Mouse (Mus musculus) B cell, adult 67 days (primary cell): Measurements from ENCODE around the gene Lsm14b. TPM values are rescaled to one million over a fixed set of nuclear protein-coding genes. Genes with fewer than 3 reads are reported as not detected.

Experiments
- total RNA-seq, 2 experiments: library from RNA; stranded (reverse); gene quantifications; 4 replicates each; pipeline ENCODE4 v1.2.4; 2023

The Lsm14b gene
- 10 to 100 TPM; 36.0 to 38.7 TPM for total RNA-seq

GRCm38 (mm10) chr2:180024401-180025098 is at the start of gene Lsm14b:
TSS of gene Lsm14b (plus strand) at chr2:180024987.

GRCm38 (mm10) chr2:179976628-179977343 is 48.0 kb upstream of the Lsm14b start, which contains the start of gene Taf4:
TSS of gene Taf4 (minus strand) at chr2:179976646.

GRCm38 (mm10) chr2:180042256-180042857 is 17.6 kb downstream of the Lsm14b start, which contains the start of the genes Psma7 and Ss18l1:
TSS of gene Psma7 (minus strand) at chr2:180042433.
TSS of gene Ss18l1 (plus strand) at chr2:180042509.

GRCm38 (mm10) chr2:180070481-180071453 is 46.0 kb downstream of the Lsm14b start, which contains the start of gene Mtg2:
TSS of gene Mtg2 (plus strand) at chr2:180070588.

Other genes with a start within 250 kb of the Lsm14b start
- 10 to 100 TPM; 38.0 to 46.0 TPM for gene Taf4, start 48.3 kb upstream of the Lsm14b start, total RNA-seq
- 100 to 1,000 TPM; 127 to 151 TPM for gene Psma7, start 17.4 kb downstream of the Lsm14b start, total RNA-seq
- 1 to 10 TPM; 7.1 to 8.5 TPM for gene Ss18l1, start 17.5 kb downstream of the Lsm14b start, total RNA-seq
- gene Mtg2, start 45.6 kb downstream of the Lsm14b start, total RNA-seq, result 10 to 100 TPM; 20.6 to 22.1 TPM
- not detected for gene Hrh3, start 79.5 kb downstream of the Lsm14b start, total RNA-seq
- 10 to 100 TPM; 41.1 to 43.1 TPM for gene Osbpl2, start 94.3 kb downstream of the Lsm14b start, total RNA-seq
- gene Adrm1, start 146.5 kb downstream of the Lsm14b start, total RNA-seq, result 100 to 1,000 TPM; 114 to 122 TPM
- not detected for gene Lama5, start 200.9 kb downstream of the Lsm14b start, total RNA-seq
- gene Rps21, start 232.4 kb downstream of the Lsm14b start, total RNA-seq, result 1,000 to 10,000 TPM; 1,793 to 1,897 TPM
- 10 to 100 TPM; 80.4 to 92.3 TPM for gene Cables2, start 248.5 kb downstream of the Lsm14b start, total RNA-seq